Mouse (Mus musculus) left cerebral cortex, postnatal 36 days (tissue): ENCODE measurements around the gene Tbcd. TPM values are rescaled to one million over a fixed set of nuclear protein-coding genes. Genes with fewer than 3 reads are reported as not detected.
"Not testable (repeated sequence)": the region's sequence is repeated elsewhere in the genome, so short reads cannot be mapped to it uniquely, and the experiment has no call there.

Experiments used
- DNase-seq, 2 experiments: peaks; one replicate each; pipeline ENCODE4 v3.0.0; 2021 to 2022; ENCODE audit warnings: low spot score in 2 of 2, mixed read lengths in 1 of 2
- intact Hi-C: fragments of 180-260 bp; cut with DNase I; formaldehyde crosslinking; loops from one replicate; pipeline ENCODE4 v1.15.1; 2025
- total RNA-seq, 2 experiments: library from RNA; stranded (reverse); gene quantifications; 2 replicates each; pipeline ENCODE4 v1.2.3; 2021

Tbcd gene
- total RNA-seq, 2 experiments from 2014 or later, result 39.5 to 40.5 TPM

- no peak for DNase-seq
- intact Hi-C loops, result no loop called here
These were observed 189.9 kb downstream of the Tbcd start for GRCm38 (mm10) chr11:121641501-121642145.

- no peak for DNase-seq
- intact Hi-C loops, result no loop called here
These were observed 193.6 kb downstream of the Tbcd start for GRCm38 (mm10) chr11:121645394-121645793.

GRCm38 (mm10) chr11:121647321-121647720 lies 195.6 kb downstream of the Tbcd start:
- DNase-seq, result no peak
- intact Hi-C loops, result no loop called here

- no peak for DNase-seq
- intact Hi-C loops, result no loop called here
These were observed 196.4 kb downstream of the Tbcd start for GRCm38 (mm10) chr11:121648166-121648565.

- intact Hi-C loops, result no loop called here
These were observed 198.2 kb downstream of the Tbcd start for GRCm38 (mm10) chr11:121649900-121650299.

GRCm38 (mm10) chr11:121650668-121651067 lies 198.9 kb downstream of the Tbcd start:
- DNase-seq, result no peak
- intact Hi-C loops, result no loop called here

More at GRCm38 (mm10) chr11:121649900-121650299, 198.2 kb downstream of the Tbcd start:
- peak in 1 of 2 experiments; percentile 38 for DNase-seq

- intact Hi-C loops, result no loop called here
- DNase-seq, result no peak
These were observed 199.8 kb downstream of the Tbcd start for GRCm38 (mm10) chr11:121651556-121651955.

GRCm38 (mm10) chr11:121651983-121652382 lies 200.2 kb downstream of the Tbcd start:
- DNase-seq, result no peak
- intact Hi-C loops, result no loop called here

GRCm38 (mm10) chr11:121652547-121653305 lies 201.0 kb downstream of the Tbcd start:
- DNase-seq, result peak; percentile 30 to 44
- intact Hi-C loops, result no loop called here

GRCm38 (mm10) chr11:121653631-121654030 lies 201.9 kb downstream of the Tbcd start:
- no peak for DNase-seq
- intact Hi-C loops, result no loop called here

GRCm38 (mm10) chr11:121654406-121654945 lies 202.7 kb downstream of the Tbcd start:
- no peak for DNase-seq
- intact Hi-C loops, result no loop called here

- no peak for DNase-seq
- intact Hi-C loops, result loop anchor here (5.0 kb wide), 1 partner anchor 152 kb away; no protein-coding TSS in a partner anchor
These were observed 203.5 kb downstream of the Tbcd start for GRCm38 (mm10) chr11:121655166-121655806.

GRCm38 (mm10) chr11:121655807-121656511 lies 204.2 kb downstream of the Tbcd start:
- intact Hi-C loops, result loop anchor here (5.0 kb wide), 1 partner anchor 151 kb away; no protein-coding TSS in a partner anchor
- no peak for DNase-seq

- intact Hi-C loops, result loop anchor here (5.0 kb wide), 1 partner anchor 149 kb away; no protein-coding TSS in a partner anchor
- DNase-seq, result no peak
These were observed 206.4 kb downstream of the Tbcd start for GRCm38 (mm10) chr11:121658151-121658550.

- intact Hi-C loops, DNase-seq: not testable (repeated sequence)
These were observed 208.9 kb downstream of the Tbcd start for GRCm38 (mm10) chr11:121660604-121661003.

- intact Hi-C loops, result no loop called here
- DNase-seq, result no peak
These were observed 209.4 kb downstream of the Tbcd start for GRCm38 (mm10) chr11:121661116-121661515.
